Mouse (Mus musculus) right cerebral cortex, adult 2 months (tissue): ENCODE data around the gene Pcsk4.
A peak's percentile ranks its signal among the peaks of the same experiment; 100 is the strongest.

Experiments
- DNase-seq, 2 experiments: peaks; one replicate each; pipeline ENCODE4 v3.0.0; 2021 to 2022; ENCODE audit warnings: low spot score in 2 of 2

Pcsk4 gene

GRCm38 (mm10) chr10:80323261-80324119 lies 5.8 kb downstream of the Pcsk4 start:
- DNase-seq: no peak

GRCm38 (mm10) chr10:80322811-80323211 lies 6.5 kb downstream of the Pcsk4 start:
- DNase-seq: no peak

- no peak for DNase-seq
Measured at GRCm38 (mm10) chr10:80321670-80322581, 7.4 kb downstream of the Pcsk4 start.

GRCm38 (mm10) chr10:80321014-80321669 lies 8.2 kb downstream of the Pcsk4 start:
- DNase-seq: no peak

- peak; percentile 94 for DNase-seq
Measured at GRCm38 (mm10) chr10:80320340-80320760, 8.9 kb downstream of the Pcsk4 start, which contains the start of gene 2310011J03Rik. 2310011J03Rik (minus strand) TSS chr10:80320537.

- DNase-seq: no peak
Measured at GRCm38 (mm10) chr10:80317011-80317410, 12.3 kb downstream of the Pcsk4 start.

GRCm38 (mm10) chr10:80316359-80316781 lies 12.9 kb downstream of the Pcsk4 start:
- no peak for DNase-seq

GRCm38 (mm10) chr10:80315315-80315714 lies 14.0 kb downstream of the Pcsk4 start:
- peak in 1 of 2 experiments; percentile 5 for DNase-seq

GRCm38 (mm10) chr10:80314494-80315001 lies 14.8 kb downstream of the Pcsk4 start:
- peak in 1 of 2 experiments; percentile 2 for DNase-seq

GRCm38 (mm10) chr10:80313627-80314201 lies 15.6 kb downstream of the Pcsk4 start:
- peak in 1 of 2 experiments; percentile 12 for DNase-seq

- no peak for DNase-seq
Measured at GRCm38 (mm10) chr10:80312586-80313504, 16.5 kb downstream of the Pcsk4 start.

- no peak for DNase-seq
Measured at GRCm38 (mm10) chr10:80311560-80311959, 17.7 kb downstream of the Pcsk4 start.

- no peak for DNase-seq
Measured at GRCm38 (mm10) chr10:80304862-80305261, 24.4 kb downstream of the Pcsk4 start.

- no peak for DNase-seq
Measured at GRCm38 (mm10) chr10:80304458-80304857, 24.8 kb downstream of the Pcsk4 start.

- DNase-seq: no peak
Measured at GRCm38 (mm10) chr10:80302471-80302881, 26.8 kb downstream of the Pcsk4 start.

- DNase-seq: no peak
Measured at GRCm38 (mm10) chr10:80302082-80302355, 27.3 kb downstream of the Pcsk4 start.

GRCm38 (mm10) chr10:80301256-80302081 lies 27.8 kb downstream of the Pcsk4 start:
- no peak for DNase-seq

GRCm38 (mm10) chr10:80300672-80301181 lies 28.6 kb downstream of the Pcsk4 start:
- DNase-seq: no peak

GRCm38 (mm10) chr10:80299824-80300223 lies 29.5 kb downstream of the Pcsk4 start:
- DNase-seq: no peak
